Mouse (Mus musculus) midbrain, embryonic 16.5 days (tissue): ENCODE measurements at regions not wholly inside any gene's neighbourhood (a gene's known extent, or its start where the extent isn't known, plus 50 kb on each side); places are given as distances from the start of the nearest gene placed in this dataset.
A peak's percentile ranks its signal among the peaks of the same experiment; 100 is the strongest.

ENCODE experiments used
- ATAC-seq: fragments of 200-750 bp; cut with Nextera tagmentation; 2 replicates; pipeline ENCODE4 v1.8.0; 2017; ENCODE audit warnings: moderate TSS enrichment
- H3K27ac ChIP-seq: fragments of 300-500 bp; sonication (generic); 2 replicates; pipeline ENCODE4 v1.5.1; 2014; ENCODE audit warnings: mild to moderate bottlenecking, low read length, mixed read lengths
- H3K27me3 ChIP-seq: fragments of 300-500 bp; sonication (generic); 2 replicates; pipeline ENCODE4 v1.6.1; 2014; ENCODE audit warnings: low read depth, low read length, mixed read lengths; ENCODE audit not compliant: control insufficient read depth, insufficient read depth
- H3K36me3 ChIP-seq: fragments of 300-500 bp; sonication (generic); 2 replicates; pipeline ENCODE4 v1.6.1; 2014; ENCODE audit warnings: mild to moderate bottlenecking, low read length, moderate library complexity, mixed read lengths; ENCODE audit not compliant: control insufficient read depth, insufficient read depth
- H3K4me1 ChIP-seq: fragments of 300-500 bp; sonication (generic); 2 replicates; pipeline ENCODE4 v1.6.1; 2014; ENCODE audit warnings: mild to moderate bottlenecking, low read length, mixed read lengths; ENCODE audit not compliant: control insufficient read depth, insufficient read depth
- H3K4me2 ChIP-seq: fragments of 300-500 bp; sonication (generic); 2 replicates; pipeline ENCODE4 v1.6.1; 2014; ENCODE audit warnings: mild to moderate bottlenecking, low read length, mixed read lengths
- H3K4me3 ChIP-seq: fragments of 300-500 bp; sonication (generic); 2 replicates; pipeline ENCODE4 v1.5.1; 2014; ENCODE audit warnings: low read depth, mild to moderate bottlenecking, low read length, moderate library complexity, mixed read lengths
- H3K9ac ChIP-seq: fragments of 300-500 bp; sonication (generic); 2 replicates; pipeline ENCODE4 v1.6.1; 2014; ENCODE audit warnings: low read depth, low read length, mixed read lengths
- H3K9me3 ChIP-seq: fragments of 300-500 bp; sonication (generic); replicated peaks from 2 replicates; pipeline ENCODE4 v1.6.1; 2014; ENCODE audit warnings: mild to moderate bottlenecking, low read length, mixed read lengths; ENCODE audit not compliant: control insufficient read depth, poor library complexity, severe bottlenecking
- WGBS: fragments of 180-500 bp; shearing (Covaris S2); extraction: QIAGEN DNeasy Blood & Tissue Kit; methylation state at CpG from one replicate; pipeline ENCODE4 v1.1.7; 2014; 5-methylcytosine and 5-hydroxymethylcytosine counted together

GRCm38 (mm10) chr11:89175511-89175910 is 101.9 kb downstream of the Gm525 start:
- H3K4me1 ChIP-seq, result 0 out of 2 replicates have a peak, but pooled peaks cover 2% of the 10 kb centered on the region
- H3K27me3 ChIP-seq, result no peaks in the 10 kb centered on the region
- H3K4me2 ChIP-seq, result peak overlapping the region; percentile 12; the same call in 1 of the 2 replicates
- no peak overlapping the region for H3K4me3 ChIP-seq
- WGBS, result 10% methylated on average over 8 of the region's 9 CpGs
- H3K36me3 ChIP-seq, result no peaks in the 10 kb centered on the region
- no peak for ATAC-seq
- no peak overlapping the region for H3K9ac ChIP-seq
- no peaks in the 10 kb centered on the region for H3K9me3 ChIP-seq
- H3K27ac ChIP-seq, result no peak overlapping the region

GRCm38 (mm10) chr11:89174967-89175366 is 101.3 kb downstream of the Gm525 start:
- no peaks in the 10 kb centered on the region for H3K27me3 ChIP-seq
- no peak overlapping the region for H3K9ac ChIP-seq
- no peak for ATAC-seq
- 0 out of 2 replicates have a peak, but pooled peaks cover 2% of the 10 kb centered on the region for H3K4me1 ChIP-seq
- H3K9me3 ChIP-seq, result no peaks in the 10 kb centered on the region
- H3K4me2 ChIP-seq, result no peak overlapping the region
- 32% methylated on average over 6 of the region's 6 CpGs for WGBS
- H3K27ac ChIP-seq, result no peak overlapping the region
- no peak overlapping the region for H3K4me3 ChIP-seq
- no peaks in the 10 kb centered on the region for H3K36me3 ChIP-seq

- Histone ChIP-seq H3K9ac (no peak overlapping the region), H3K9me3 (no peaks in the 10 kb centered on the region), H3K4me1 (no peaks in the 10 kb centered on the region), H3K4me3 (no peak overlapping the region), H3K4me2 (no peak overlapping the region), H3K27ac (no peak overlapping the region), H3K27me3 (peaks cover 5% of the 10 kb centered on the region; the same call in 1 of the 2 replicates), H3K36me3 (no peaks in the 10 kb centered on the region)
- 13% methylated on average over 6 of the region's 6 CpGs for WGBS
- 0 out of 2 replicates have a peak, but pooled peaks have one; percentile 42 for ATAC-seq
These were observed 91.6 kb downstream of the Gm525 start for GRCm38 (mm10) chr11:89165278-89165677.

GRCm38 (mm10) chr11:89153466-89154406 is 80.1 kb downstream of the Gm525 start:
- Histone ChIP-seq H3K4me1 (no peaks in the 10 kb centered on the region), H3K27ac (no peak overlapping the region), H3K9me3 (no peaks in the 10 kb centered on the region), H3K27me3 (no peaks in the 10 kb centered on the region), H3K4me3 (no peak overlapping the region), H3K9ac (no peak overlapping the region), H3K4me2 (no peak overlapping the region), H3K36me3 (no peaks in the 10 kb centered on the region)
- 82% methylated on average over 13 of the region's 13 CpGs for WGBS
- no peak for ATAC-seq

- Histone ChIP-seq H3K4me2 (no peak overlapping the region), H3K27ac (no peak overlapping the region)
- 92% methylated on average over 8 of the region's 8 CpGs for WGBS
These were observed 74.3 kb downstream of the Gm525 start for GRCm38 (mm10) chr11:89147990-89148389.

GRCm38 (mm10) chr11:89145281-89145945 is 71.8 kb downstream of the Gm525 start:
- H3K4me3 ChIP-seq, result no peak overlapping the region
- no peaks in the 10 kb centered on the region for H3K4me1 ChIP-seq
- H3K9ac ChIP-seq, result no peak overlapping the region
- H3K4me2 ChIP-seq, result no peak overlapping the region
- no peaks in the 10 kb centered on the region for H3K36me3 ChIP-seq
- no peak for ATAC-seq
- H3K9me3 ChIP-seq, result no peaks in the 10 kb centered on the region
- no peaks in the 10 kb centered on the region for H3K27me3 ChIP-seq
- H3K27ac ChIP-seq, result no peak overlapping the region
- 68% methylated on average over 19 of the region's 19 CpGs for WGBS

More at GRCm38 (mm10) chr11:89147990-89148389, 74.3 kb downstream of the Gm525 start:
- H3K9ac ChIP-seq, result no peak overlapping the region
- H3K4me1 ChIP-seq, result no peaks in the 10 kb centered on the region
- no peaks in the 10 kb centered on the region for H3K27me3 ChIP-seq
- H3K9me3 ChIP-seq, result no peaks in the 10 kb centered on the region
- H3K36me3 ChIP-seq, result no peaks in the 10 kb centered on the region
- no peak overlapping the region for H3K4me3 ChIP-seq
- ATAC-seq, result no peak

GRCm38 (mm10) chr11:89142527-89143154 is 69.0 kb downstream of the Gm525 start:
- no peaks in the 10 kb centered on the region for H3K9me3 ChIP-seq
- H3K4me2 ChIP-seq, result no peak overlapping the region

More at GRCm38 (mm10) chr11:89142527-89143154, 69.0 kb downstream of the Gm525 start:
- no peaks in the 10 kb centered on the region for H3K27me3 ChIP-seq
- no peaks in the 10 kb centered on the region for H3K4me1 ChIP-seq
- no peak for ATAC-seq
- H3K36me3 ChIP-seq, result no peaks in the 10 kb centered on the region
- no peak overlapping the region for H3K27ac ChIP-seq
- no peak overlapping the region for H3K9ac ChIP-seq
- no peak overlapping the region for H3K4me3 ChIP-seq
- WGBS, result 35% methylated on average over 9 of the region's 9 CpGs
